Mouse (Mus musculus) lung, adult 18-20 months (tissue): ENCODE data around the gene Rac3.
A peak's percentile ranks its signal among the peaks of the same experiment; 100 is the strongest.
"Not testable (repeated sequence)": the region's sequence is repeated elsewhere in the genome, so short reads cannot be mapped to it uniquely, and the experiment has no call there.

Experiments
- DNase-seq, 2 experiments: peaks; one replicate each; pipeline ENCODE4 v3.0.0; 2022; ENCODE audit warnings: mixed read lengths in 2 of 2

Rac3 gene

GRCm38 (mm10) chr11:120721124-120722066 is at the start of gene Rac3:
Gene Rac3, plus strand, starts transcription at chr11:120721470.
- DNase-seq, result peak; percentile 79 to 88

- DNase-seq, result peak; percentile 95 to 96
Measured at GRCm38 (mm10) chr11:120672687-120673593, 48.3 kb upstream of the Rac3 start, which contains the start of gene Aspscr1. Gene Aspscr1, plus strand, starts transcription at chr11:120672973.

- DNase-seq, result no peak
Measured at GRCm38 (mm10) chr11:120673594-120674122, 47.6 kb upstream of the Rac3 start.

- DNase-seq, result not testable (repeated sequence)
Measured at GRCm38 (mm10) chr11:120675875-120676274, 45.4 kb upstream of the Rac3 start.

- no peak for DNase-seq
Measured at GRCm38 (mm10) chr11:120676951-120677350, 44.3 kb upstream of the Rac3 start.

GRCm38 (mm10) chr11:120679909-120680308 is 41.4 kb upstream of the Rac3 start:
- DNase-seq, result peak in 1 of 2 experiments; percentile 34

GRCm38 (mm10) chr11:120682683-120683082 is 38.6 kb upstream of the Rac3 start:
- DNase-seq, result no peak

GRCm38 (mm10) chr11:120683536-120683935 is 37.7 kb upstream of the Rac3 start:
- no peak for DNase-seq

GRCm38 (mm10) chr11:120684086-120684485 is 37.2 kb upstream of the Rac3 start:
- DNase-seq, result no peak

- DNase-seq, result peak; percentile 78 to 87
Measured at GRCm38 (mm10) chr11:120684660-120685059, 36.6 kb upstream of the Rac3 start.

- peak; percentile 75 to 82 for DNase-seq
Measured at GRCm38 (mm10) chr11:120686650-120687272, 34.5 kb upstream of the Rac3 start.

GRCm38 (mm10) chr11:120689365-120689764 is 31.9 kb upstream of the Rac3 start:
- DNase-seq, result no peak

- peak in 1 of 2 experiments; percentile 50 for DNase-seq
Measured at GRCm38 (mm10) chr11:120692471-120693011, 28.7 kb upstream of the Rac3 start.

GRCm38 (mm10) chr11:120693461-120693860 is 27.8 kb upstream of the Rac3 start:
- DNase-seq, result no peak

- no peak for DNase-seq
Measured at GRCm38 (mm10) chr11:120695184-120695583, 26.1 kb upstream of the Rac3 start.

GRCm38 (mm10) chr11:120695641-120696040 is 25.6 kb upstream of the Rac3 start:
- no peak for DNase-seq

- DNase-seq, result no peak
Measured at GRCm38 (mm10) chr11:120696568-120696967, 24.7 kb upstream of the Rac3 start.

- peak; percentile 42 to 58 for DNase-seq
Measured at GRCm38 (mm10) chr11:120697741-120698140, 23.5 kb upstream of the Rac3 start.

GRCm38 (mm10) chr11:120703696-120704454 is 17.4 kb upstream of the Rac3 start:
- no peak for DNase-seq

GRCm38 (mm10) chr11:120704486-120705325 is 16.6 kb upstream of the Rac3 start:
- DNase-seq, result peak; percentile 48 to 50
